Mouse (Mus musculus): ENCODE measurements around the gene Rps11.

- TF ChIP-seq CTCF (conservative IDR thresholded peaks at IDR 0.05; ENCODE audit: insufficient read depth, insufficient read length, low read depth, low read length) (no peak), POLR2A (IDR thresholded peaks at IDR 0.05; ENCODE audit: low read depth, low read length) (no peak)
These were observed 11.7 kb downstream of the Rps11 start for GRCm38 (mm10) chr7:45112529-45112928.

All from kidney, adult 2 months (tissue).